Mouse (Mus musculus) limb, embryonic 12.5 days (tissue): ENCODE results near the gene Spint5. TPM values are rescaled to one million over a fixed set of nuclear protein-coding genes. Genes with fewer than 3 reads are reported as not detected.
"Not testable (repeated sequence)": the region's sequence is repeated elsewhere in the genome, so short reads cannot be mapped to it uniquely, and the experiment has no call there.

Source experiments
- ATAC-seq: fragments of 200-750 bp; cut with Nextera tagmentation; 2 replicates; pipeline ENCODE4 v1.8.0; 2017; ENCODE audit warnings: low read depth, moderate TSS enrichment; ENCODE audit not compliant: insufficient number of reproducible peaks, insufficient read depth, low FRiP score, low TSS enrichment
- H3K27ac ChIP-seq: fragments of 300-500 bp; sonication (generic); 2 replicates; pipeline ENCODE4 v1.5.1; 2016; ENCODE audit warnings: mild to moderate bottlenecking, moderate library complexity
- H3K27me3 ChIP-seq: fragments of 300-500 bp; sonication (generic); 2 replicates; pipeline ENCODE4 v1.6.1; 2016; ENCODE audit warnings: mild to moderate bottlenecking, moderate library complexity
- H3K36me3 ChIP-seq: fragments of 300-500 bp; sonication (generic); 2 replicates; pipeline ENCODE4 v1.6.1; 2016; ENCODE audit warnings: mild to moderate bottlenecking, moderate library complexity
- H3K4me1 ChIP-seq: fragments of 300-500 bp; sonication (generic); replicated peaks from 2 replicates; pipeline ENCODE4 v1.6.1; 2016
- H3K4me2 ChIP-seq: fragments of 300-500 bp; sonication (generic); 2 replicates; pipeline ENCODE4 v1.6.1; 2016; ENCODE audit warnings: mild to moderate bottlenecking, moderate library complexity
- H3K4me3 ChIP-seq: fragments of 300-500 bp; sonication (generic); replicated peaks from 2 replicates; pipeline ENCODE4 v1.5.1; 2016; ENCODE audit warnings: mild to moderate bottlenecking
- H3K9ac ChIP-seq: fragments of 300-500 bp; sonication (generic); replicated peaks from 2 replicates; pipeline ENCODE4 v1.6.1; 2016; ENCODE audit warnings: mild to moderate bottlenecking, moderate library complexity
- H3K9me3 ChIP-seq: fragments of 300-500 bp; sonication (generic); 2 replicates; pipeline ENCODE4 v1.6.1; 2016; ENCODE audit warnings: mild to moderate bottlenecking, moderate library complexity
- WGBS: fragments of 180-500 bp; shearing (Covaris S2); methylation state at CpG from one replicate; pipeline ENCODE4 v1.1.7; 2016; 5-methylcytosine and 5-hydroxymethylcytosine counted together
- polyA plus RNA-seq: library from polyadenylated mRNA; unstranded; fragments of >200 nt; fragmentation: Nextera tagmentation; extraction: Ambion mirVana; gene quantifications from 2 replicates; pipeline ENCODE4 v1.2.1, GENCODE M21; 2016

The Spint5 gene
- polyA plus RNA-seq, 1 experiment from 2014 or later = not detected

DNA sequence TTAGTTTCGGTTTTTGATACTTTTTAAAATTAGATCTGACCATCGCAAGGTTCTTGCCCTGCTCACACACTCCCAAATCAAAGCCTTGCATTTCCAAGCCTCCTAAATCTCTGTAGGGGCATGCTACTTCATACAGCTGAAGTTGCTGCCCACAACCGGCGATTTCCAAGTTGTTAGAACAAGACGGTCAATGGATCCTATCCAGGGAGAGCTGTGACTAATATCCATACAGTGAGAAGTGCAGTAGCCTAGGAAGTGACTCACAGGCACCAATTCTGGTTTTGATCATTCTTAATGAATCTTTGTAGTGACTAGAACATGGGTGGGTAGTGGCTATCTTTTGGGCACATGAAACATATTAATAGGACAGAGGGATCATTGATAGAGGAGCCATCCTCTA lies 13.3 kb upstream of the Spint5 start:
- no peaks in the 10 kb centered on the region for H3K27me3 ChIP-seq
- no peak overlapping the region for H3K27ac ChIP-seq
- H3K9ac ChIP-seq = no peak overlapping the region
- no peak for ATAC-seq
- no peak overlapping the region for H3K4me2 ChIP-seq
- no peaks in the 10 kb centered on the region for H3K9me3 ChIP-seq
- no peaks in the 10 kb centered on the region for H3K36me3 ChIP-seq
- 86% methylated on average over 5 of the region's 5 CpGs for WGBS
- H3K4me1 ChIP-seq = no peaks in the 10 kb centered on the region
- no peak overlapping the region for H3K4me3 ChIP-seq

DNA sequence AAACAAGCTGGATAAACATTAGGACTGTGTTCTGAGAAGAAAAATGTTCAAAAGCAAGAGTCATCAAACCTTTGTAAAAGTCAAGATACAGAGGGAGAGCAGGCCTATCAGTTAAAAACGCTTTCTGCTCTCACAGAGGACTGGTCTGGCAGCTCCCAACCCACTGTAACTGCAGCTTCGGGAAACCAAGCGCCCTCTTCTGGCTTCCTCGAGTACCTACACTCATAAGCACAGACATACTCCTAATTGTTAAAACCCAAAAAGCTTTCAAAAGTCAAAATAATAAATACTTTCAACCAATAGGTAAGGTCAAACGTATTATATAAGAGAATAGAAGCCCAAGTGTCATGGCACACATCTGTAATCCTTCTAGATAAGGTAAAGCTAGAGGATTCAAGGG lies 10.9 kb upstream of the Spint5 start:
- Histone ChIP-seq H3K36me3 (no peaks in the 10 kb centered on the region), H3K27me3 (0 out of 2 replicates have a peak, but pooled peaks cover 2% of the 10 kb centered on the region), H3K4me3 (no peak overlapping the region), H3K4me2 (no peak overlapping the region), H3K27ac (no peak overlapping the region), H3K9me3 (no peaks in the 10 kb centered on the region), H3K4me1 (no peaks in the 10 kb centered on the region), H3K9ac (no peak overlapping the region)
- ATAC-seq = no peak
- WGBS = 78% methylated on average over 5 of the region's 5 CpGs

DNA sequence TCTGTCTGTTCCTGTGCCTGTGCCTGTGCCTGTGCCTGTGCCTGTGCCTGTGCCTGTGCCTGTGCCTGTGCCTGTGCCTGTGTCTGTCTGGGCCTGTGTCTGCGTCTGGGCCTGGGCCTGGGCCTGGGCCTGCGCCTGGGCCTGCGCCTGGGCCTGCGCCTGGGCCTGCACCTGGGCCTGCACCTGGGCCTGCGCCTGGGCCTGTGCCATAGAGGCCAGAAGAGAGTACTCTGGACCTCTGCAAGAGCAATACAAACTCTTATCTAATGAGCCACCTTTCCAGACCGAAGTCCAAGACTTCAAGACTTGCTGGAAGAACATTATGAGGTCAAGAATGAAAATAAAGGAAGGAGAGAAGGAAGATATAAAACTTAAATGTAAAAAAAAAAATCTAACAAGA lies 9.8 kb upstream of the Spint5 start:
- H3K4me1 ChIP-seq = no peaks in the 10 kb centered on the region
- WGBS = 89% methylated on average over 6 of the region's 6 CpGs
- no peak for ATAC-seq
- no peaks in the 10 kb centered on the region for H3K36me3 ChIP-seq
- no peak overlapping the region for H3K9ac ChIP-seq
- no peaks in the 10 kb centered on the region for H3K9me3 ChIP-seq
- H3K27ac ChIP-seq = no peak overlapping the region
- 0 out of 2 replicates have a peak, but pooled peaks cover 2% of the 10 kb centered on the region for H3K27me3 ChIP-seq
- H3K4me3 ChIP-seq = no peak overlapping the region
- no peak overlapping the region for H3K4me2 ChIP-seq

DNA sequence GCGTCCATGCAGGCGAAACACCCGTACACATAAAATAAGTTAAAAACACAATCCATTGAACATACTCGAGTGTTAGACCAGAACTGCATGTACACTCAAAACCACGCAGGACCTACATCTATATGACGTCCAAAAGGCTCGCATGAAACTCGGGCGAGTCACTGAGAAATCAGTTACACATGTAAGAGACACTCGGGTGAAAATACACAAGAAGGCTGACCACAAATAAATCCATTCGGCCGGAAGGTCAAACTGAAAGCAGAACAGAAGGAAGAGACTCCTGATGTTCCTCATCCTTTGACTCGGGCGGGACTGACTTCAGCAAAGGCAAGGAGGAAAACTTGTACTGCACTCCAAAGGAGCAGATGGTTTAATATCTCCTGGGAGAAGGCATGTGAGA lies 9.1 kb upstream of the Spint5 start:
- Histone ChIP-seq H3K27me3 (0 out of 2 replicates have a peak, but pooled peaks cover 2% of the 10 kb centered on the region), H3K4me2 (no peak overlapping the region), H3K27ac (no peak overlapping the region), H3K4me3 (no peak overlapping the region), H3K4me1 (no peaks in the 10 kb centered on the region), H3K36me3 (no peaks in the 10 kb centered on the region), H3K9ac (no peak overlapping the region), H3K9me3 (no peaks in the 10 kb centered on the region)
- ATAC-seq = no peak
- 88% methylated on average over 14 of the region's 14 CpGs for WGBS

DNA sequence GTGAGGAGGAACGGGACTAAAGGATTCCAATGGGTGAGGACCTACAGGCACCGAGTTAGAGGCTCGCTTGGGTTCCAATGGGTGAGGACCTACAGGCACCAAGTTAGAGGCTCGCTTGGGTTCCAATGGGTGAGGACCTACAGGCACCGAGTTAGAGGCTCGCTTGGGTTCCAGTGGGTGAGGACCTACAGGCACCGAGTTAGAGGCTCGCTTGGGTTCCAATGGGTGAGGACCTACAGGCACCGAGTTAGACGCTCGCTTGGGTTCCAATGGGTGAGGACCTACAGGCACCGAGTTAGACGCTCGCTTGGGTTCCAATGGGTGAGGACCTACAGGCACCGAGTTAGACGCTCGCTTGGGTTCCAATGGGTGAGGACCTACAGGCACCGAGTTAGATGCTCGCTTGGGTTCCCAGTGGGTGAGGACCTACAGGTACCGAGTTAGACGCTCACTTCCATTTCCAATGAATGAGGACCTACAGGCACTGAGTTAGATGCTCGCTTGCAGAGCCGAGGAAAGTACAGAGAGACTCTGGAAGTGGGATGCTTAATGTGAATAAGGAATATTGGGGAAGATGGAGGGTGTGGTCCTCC lies 1.2 kb downstream of the Spint5 start:
- H3K27me3 ChIP-seq, H3K27ac ChIP-seq, ATAC-seq, H3K9me3 ChIP-seq, H3K4me3 ChIP-seq, H3K36me3 ChIP-seq, H3K4me2 ChIP-seq, H3K9ac ChIP-seq, H3K4me1 ChIP-seq: not testable (repeated sequence)
- 90% methylated on average over 23 of the region's 23 CpGs for WGBS

DNA sequence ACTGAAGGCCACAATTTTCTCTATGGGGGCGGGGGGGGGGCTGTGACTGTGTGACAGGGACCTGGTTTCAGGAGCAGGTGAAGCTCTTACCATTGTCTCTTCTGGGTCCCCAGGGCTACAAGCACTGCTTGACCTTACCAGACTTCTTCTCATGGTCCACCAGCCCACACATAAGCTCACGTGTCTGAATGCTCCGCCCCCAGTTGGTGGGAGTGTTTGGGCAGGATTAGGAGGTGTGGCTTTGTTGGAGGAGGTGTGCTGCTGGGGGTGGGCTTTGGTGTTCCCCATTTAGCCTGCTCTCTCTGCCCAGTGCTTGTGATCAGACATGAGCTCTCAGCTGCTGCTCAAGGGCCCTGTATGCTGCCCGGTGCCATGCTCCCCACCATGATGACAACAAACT lies 8.2 kb downstream of the Spint5 start:
- no peak for ATAC-seq
- H3K4me1 ChIP-seq = no peaks in the 10 kb centered on the region; the same call in 1 of the 2 replicates
- H3K27ac ChIP-seq = no peak overlapping the region
- no peak overlapping the region for H3K4me3 ChIP-seq
- WGBS = 67% methylated on average over 4 of the region's 4 CpGs
- no peak overlapping the region for H3K4me2 ChIP-seq
- 0 out of 2 replicates have a peak, but pooled peaks cover 2% of the 10 kb centered on the region for H3K9me3 ChIP-seq
- no peaks in the 10 kb centered on the region for H3K36me3 ChIP-seq
- 0 out of 2 replicates have a peak, but pooled peaks cover 5% of the 10 kb centered on the region for H3K27me3 ChIP-seq
- no peak overlapping the region for H3K9ac ChIP-seq

DNA sequence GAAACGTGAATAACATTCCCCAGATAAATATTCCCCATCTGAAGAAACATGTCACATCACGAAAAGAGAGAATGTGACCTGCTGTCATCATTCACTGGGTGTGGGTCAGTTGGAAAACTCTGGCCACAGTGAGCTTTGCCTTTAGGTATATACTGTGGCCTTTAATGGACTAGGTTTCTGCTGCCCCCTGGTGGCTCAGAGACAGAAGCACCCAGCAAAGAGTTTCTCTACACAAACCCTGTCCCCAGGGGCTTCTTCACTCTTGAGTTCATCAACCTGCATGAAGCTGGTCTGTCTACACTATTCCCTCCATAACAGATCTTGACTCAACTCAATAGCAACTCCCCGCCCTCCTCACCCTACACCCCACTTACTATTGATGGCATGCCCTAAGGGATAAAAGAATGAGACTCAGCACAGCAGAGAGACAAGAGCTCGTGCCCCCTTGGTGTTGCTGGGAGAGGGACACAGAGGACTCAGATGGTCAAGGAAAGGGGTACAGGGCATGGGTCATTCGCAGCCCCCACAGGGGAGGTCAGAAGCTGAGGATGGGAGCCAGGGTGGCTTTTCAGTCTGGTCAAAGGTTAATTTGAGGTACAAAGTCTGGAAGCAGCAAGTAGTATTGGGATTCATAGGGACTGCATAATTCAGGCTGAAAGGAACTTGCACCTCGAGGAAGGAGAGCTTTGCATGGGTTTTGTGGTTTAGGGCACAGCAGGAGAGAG lies 11.0 kb downstream of the Spint5 start:
- no peak for ATAC-seq
- no peaks in the 10 kb centered on the region for H3K36me3 ChIP-seq

DNA sequence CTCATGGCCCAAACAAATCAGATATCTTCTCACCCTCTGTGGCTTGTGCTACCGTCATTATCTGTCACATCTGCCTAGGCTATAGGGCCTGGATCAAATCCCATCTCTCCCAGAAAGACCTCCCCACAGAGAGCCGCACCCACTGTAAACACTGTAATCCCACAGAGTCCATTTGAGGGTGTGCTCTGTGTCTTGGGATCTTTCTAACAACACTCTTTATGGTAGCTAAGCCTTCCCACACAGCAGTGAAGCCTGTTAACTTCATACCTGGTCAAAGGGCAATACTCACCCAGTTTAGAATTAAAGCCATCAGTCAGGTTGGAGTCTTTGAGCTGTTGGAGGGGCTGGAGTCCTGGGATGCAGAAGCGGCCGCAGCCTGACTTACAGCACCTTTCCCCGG lies 16.6 kb downstream of the Spint5 start:
- H3K36me3 ChIP-seq = no peaks in the 10 kb centered on the region
- H3K4me1 ChIP-seq = no peaks in the 10 kb centered on the region
- ATAC-seq = no peak
- H3K4me2 ChIP-seq = no peak overlapping the region
- no peak overlapping the region for H3K4me3 ChIP-seq
- 71% methylated on average over 5 of the region's 5 CpGs for WGBS
- H3K9me3 ChIP-seq = no peaks in the 10 kb centered on the region
- no peak overlapping the region for H3K27ac ChIP-seq
- H3K9ac ChIP-seq = no peak overlapping the region
- no peaks in the 10 kb centered on the region for H3K27me3 ChIP-seq

More for the DNA sequence above, 11.0 kb downstream of the Spint5 start:
- H3K27ac ChIP-seq = no peak overlapping the region
- 0 out of 2 replicates have a peak, but pooled peaks cover 5% of the 10 kb centered on the region for H3K27me3 ChIP-seq
- H3K9ac ChIP-seq = no peak overlapping the region
- WGBS = 24% methylated on average over 6 of the region's 6 CpGs
- no peaks in the 10 kb centered on the region for H3K4me1 ChIP-seq
- 0 out of 2 replicates have a peak, but pooled peaks cover 2% of the 10 kb centered on the region for H3K9me3 ChIP-seq
- no peak overlapping the region for H3K4me3 ChIP-seq
- no peak overlapping the region for H3K4me2 ChIP-seq

DNA sequence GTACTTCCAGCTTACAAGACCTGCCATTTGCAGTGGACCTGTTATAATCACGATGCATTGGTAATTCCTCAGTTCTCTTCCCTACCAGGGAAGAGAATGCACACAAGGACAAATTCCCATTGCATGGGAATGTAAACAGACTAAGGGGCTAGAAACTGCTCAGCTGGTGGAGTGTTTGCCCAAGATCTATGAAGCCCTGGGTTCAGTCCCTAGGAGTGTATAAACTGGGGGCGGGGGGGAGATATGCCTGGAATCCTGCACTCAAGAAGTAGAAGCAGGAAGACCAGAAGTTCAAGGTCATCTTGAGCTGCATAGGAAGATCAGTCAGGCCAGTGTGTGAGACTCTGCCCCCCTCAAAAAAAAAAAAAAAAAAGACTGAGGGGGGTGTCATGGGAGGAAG lies 18.2 kb downstream of the Spint5 start:
- Histone ChIP-seq H3K27me3 (no peaks in the 10 kb centered on the region), H3K9ac (no peak overlapping the region), H3K27ac (no peak overlapping the region), H3K4me3 (no peak overlapping the region), H3K36me3 (no peaks in the 10 kb centered on the region), H3K4me1 (peaks cover 4% of the 10 kb centered on the region; the same call in 1 of the 2 replicates), H3K4me2 (no peak overlapping the region), H3K9me3 (no peaks in the 10 kb centered on the region)
- no peak for ATAC-seq
- 81% methylated on average over 2 of the region's 2 CpGs for WGBS

DNA sequence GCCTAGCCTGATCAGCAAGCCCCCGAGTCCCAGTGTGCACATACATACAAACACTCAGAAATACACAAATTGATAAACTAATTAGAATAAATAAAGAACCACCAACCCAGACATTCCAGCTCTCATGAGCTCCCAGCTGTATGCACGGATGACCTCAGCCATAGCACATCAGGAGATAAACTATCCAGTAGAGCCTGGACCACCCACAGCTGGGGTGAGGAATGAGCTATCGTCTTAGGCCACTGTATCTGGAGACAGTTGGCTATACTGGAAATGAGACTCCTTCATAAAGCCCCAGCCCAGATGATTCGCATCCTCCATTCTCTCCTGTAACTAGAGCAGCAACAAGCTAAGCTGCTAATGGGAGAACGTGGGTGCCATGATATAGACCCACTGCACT lies 19.7 kb downstream of the Spint5 start:
- Histone ChIP-seq H3K4me2 (no peak overlapping the region), H3K9me3 (no peaks in the 10 kb centered on the region), H3K4me3 (no peak overlapping the region), H3K4me1 (peaks cover 4% of the 10 kb centered on the region; the same call in 1 of the 2 replicates), H3K9ac (no peak overlapping the region), H3K27me3 (no peaks in the 10 kb centered on the region), H3K36me3 (no peaks in the 10 kb centered on the region), H3K27ac (no peak overlapping the region)
- WGBS = 86% methylated on average over 5 of the region's 5 CpGs
- no peak for ATAC-seq

DNA sequence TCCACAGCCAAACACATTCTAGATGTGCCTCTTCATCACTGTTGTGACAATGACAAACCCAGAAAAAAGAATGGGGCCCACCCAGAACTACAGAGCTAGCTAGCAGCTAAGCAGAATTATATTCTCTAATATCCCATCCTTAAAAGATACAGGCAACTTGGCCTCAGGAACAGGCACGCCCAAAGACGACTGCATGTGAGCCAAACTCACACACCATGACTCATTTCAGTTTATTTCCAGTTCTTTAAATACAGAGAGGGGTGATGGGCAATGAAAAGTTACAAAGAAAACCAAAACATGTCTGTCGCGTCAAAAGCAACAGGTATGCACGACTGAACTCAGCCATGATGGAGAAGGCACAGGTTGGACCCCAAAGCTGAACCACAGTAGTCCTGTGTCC lies 20.3 kb downstream of the Spint5 start:
- H3K4me3 ChIP-seq = no peak overlapping the region
- H3K9me3 ChIP-seq = no peaks in the 10 kb centered on the region
- WGBS = 88% methylated on average over 5 of the region's 5 CpGs
- ATAC-seq = no peak
- H3K27ac ChIP-seq = no peak overlapping the region
- peaks cover 4% of the 10 kb centered on the region; the same call in 1 of the 2 replicates for H3K4me1 ChIP-seq
- H3K9ac ChIP-seq = no peak overlapping the region
- H3K27me3 ChIP-seq = no peaks in the 10 kb centered on the region
- no peaks in the 10 kb centered on the region for H3K36me3 ChIP-seq
- H3K4me2 ChIP-seq = no peak overlapping the region
